Mouse (Mus musculus) left cerebral cortex, adult 9 months (tissue): ENCODE measurements at regions not wholly inside any gene's neighbourhood (a gene's known extent, or its start where the extent isn't known, plus 50 kb on each side); places are given as distances from the start of the nearest gene placed in this dataset.

ENCODE experiments used
- DNase-seq, 2 experiments: peaks; one replicate each; pipeline ENCODE4 v3.0.0; 2022; ENCODE audit warnings: low spot score in 2 of 2

DNA sequence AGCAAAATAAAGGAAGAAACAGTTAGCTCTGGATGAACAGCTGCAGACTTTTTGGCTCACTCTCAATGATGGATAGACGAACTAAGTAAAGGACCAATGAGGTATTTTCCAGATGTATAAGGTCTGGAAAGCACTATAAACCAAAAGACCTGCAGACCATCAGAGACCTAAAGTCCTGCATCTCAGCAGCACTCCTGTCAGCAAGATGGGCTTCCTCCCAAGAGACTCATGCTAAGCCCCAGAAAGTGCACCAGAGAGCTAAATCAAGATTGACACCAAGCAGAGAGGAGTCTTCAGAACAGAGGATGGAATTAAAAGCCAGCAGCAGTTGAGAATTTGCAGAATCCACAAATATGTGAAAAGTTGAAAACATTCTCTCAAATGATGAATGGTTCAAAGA is 425.2 kb upstream of the Kdm8 start:
- no peak for DNase-seq

GRCm38 (mm10) chr7:125024944-125025343 is 419.5 kb upstream of the Kdm8 start:
- DNase-seq = no peak

DNA sequence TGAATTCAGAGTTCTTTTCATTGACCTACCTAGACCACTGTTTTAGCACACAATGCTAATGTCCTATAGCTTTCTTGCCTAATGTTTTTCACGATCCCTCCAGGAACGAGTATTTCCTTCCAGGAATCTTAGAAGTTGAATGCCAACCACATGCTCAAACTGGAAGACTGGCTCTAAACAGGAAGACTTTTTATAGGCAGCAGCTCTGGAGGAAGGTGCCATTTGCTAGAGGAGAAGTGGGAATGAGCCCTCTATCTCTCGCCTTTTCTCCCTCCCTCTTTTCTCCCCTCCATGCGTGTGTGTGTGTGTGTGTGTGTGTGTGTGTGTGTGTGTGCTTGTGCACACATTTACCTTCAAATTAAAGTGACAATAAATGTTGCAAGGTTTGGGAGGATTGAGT is 410.7 kb upstream of the Kdm8 start:
- DNase-seq = no peak

GRCm38 (mm10) chr7:125034196-125034595 is 410.3 kb upstream of the Kdm8 start:
- DNase-seq = no peak

DNA sequence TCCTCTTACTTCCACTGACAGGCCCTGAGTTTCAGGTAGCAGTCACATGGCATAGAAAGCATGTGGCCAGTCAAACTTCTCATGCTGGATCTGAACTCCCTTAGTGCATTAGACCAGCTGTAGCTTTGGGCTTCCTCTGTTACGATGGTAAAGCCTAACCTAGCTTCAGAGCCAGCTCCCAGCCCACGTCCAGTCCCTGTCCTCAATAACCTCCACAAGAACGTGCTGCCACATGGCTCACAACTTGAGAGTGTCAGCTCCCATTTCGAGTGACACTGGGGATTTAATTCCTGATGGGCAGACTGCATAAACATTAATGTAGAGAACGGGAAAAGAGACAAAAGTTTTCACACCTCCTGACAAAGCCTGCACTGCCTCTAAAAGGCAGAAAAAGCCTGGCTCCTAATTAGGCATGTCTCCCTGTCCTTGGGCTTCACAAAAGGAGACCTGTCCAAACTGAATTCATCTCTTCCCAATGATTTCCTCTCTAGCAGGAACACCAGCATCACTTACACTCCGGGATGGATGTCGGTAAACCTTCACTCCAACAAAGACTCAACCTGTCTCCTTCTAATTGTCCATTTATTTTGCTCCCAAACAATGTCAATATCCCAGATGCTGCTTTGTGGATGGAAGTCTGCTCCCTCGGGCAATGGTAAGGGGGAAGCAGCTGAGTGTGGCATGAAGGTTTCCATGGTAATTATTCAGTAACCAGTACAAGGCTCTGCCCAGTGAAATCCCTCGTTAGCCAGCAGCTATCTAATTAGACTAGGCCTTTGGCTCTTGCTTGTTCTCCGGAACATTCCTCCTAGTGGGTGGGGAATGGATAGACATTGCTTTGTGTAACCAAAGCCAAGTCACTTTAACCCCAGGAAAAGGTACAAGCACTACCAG is 408.1 kb upstream of the Kdm8 start:
- no peak for DNase-seq

- no peak for DNase-seq
These were observed 405.6 kb upstream of the Kdm8 start for GRCm38 (mm10) chr7:125038840-125039239.

- DNase-seq = no peak
These were observed 388.4 kb upstream of the Kdm8 start for GRCm38 (mm10) chr7:125055951-125056625.

DNA sequence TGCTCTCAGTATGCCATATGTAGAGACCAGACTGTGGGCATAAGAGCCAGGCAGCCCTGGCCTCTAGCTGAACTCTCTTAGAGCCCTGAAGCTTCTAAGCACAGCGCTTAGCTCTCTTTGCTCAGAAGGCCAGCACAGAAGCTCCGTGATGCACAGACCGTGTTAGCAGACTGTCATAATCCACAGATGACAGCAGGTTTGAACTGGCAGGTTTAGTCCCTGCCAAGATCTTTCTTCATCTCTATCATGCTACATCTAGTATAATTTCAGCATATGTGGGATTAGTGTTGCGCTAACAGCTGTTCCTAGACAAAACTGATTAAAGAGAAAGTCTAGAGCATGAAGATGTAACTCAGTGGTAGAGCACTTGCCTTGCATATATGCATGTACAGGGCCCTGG is 342.0 kb upstream of the Kdm8 start:
- peak; percentile 8 to 12 for DNase-seq

DNA sequence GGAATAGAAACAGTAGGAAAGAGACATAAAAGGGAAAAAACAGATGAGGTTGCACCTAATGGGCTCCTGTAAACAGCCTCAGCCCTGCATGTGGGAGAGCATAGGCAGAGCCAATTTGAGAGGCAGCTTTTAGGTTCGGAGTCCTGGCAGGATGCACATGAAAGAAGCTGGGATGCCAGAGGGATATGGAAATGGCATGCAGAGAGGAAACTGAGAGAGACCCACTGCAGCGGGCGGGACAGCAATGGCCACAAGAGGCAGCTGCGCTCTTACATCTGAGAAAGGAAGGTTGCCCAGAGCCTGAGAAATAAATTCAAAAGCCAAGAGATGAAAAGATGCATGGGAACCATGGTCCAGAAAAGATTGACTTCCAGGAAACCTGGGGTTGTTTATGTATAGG is 340.5 kb upstream of the Kdm8 start:
- no peak for DNase-seq

DNA sequence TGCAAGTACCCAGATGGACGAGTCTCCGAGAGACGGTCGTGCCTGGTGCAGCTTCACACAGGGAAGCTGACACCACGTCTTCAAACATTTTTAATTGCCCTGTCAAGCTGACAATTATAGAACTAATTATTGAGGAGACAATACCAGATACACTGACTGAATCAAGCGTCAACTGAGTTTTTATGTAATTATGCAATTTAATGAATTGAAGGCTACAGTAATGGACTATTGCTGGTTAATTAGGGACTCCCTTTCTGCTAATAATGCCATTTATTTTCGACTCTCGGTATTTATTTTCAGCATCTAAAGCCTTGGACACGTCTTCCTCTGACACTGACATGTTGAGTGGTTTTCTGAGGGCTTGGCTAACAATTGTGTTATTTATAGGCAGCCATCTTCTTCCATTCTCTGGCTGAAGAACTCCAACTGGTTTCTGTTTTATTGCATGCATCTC is 331.6 kb upstream of the Kdm8 start:
- DNase-seq = no peak

GRCm38 (mm10) chr7:125115322-125115996 is 329.0 kb upstream of the Kdm8 start:
- peak in 1 of 2 experiments; percentile 35 for DNase-seq

GRCm38 (mm10) chr7:125117173-125117572 is 327.3 kb upstream of the Kdm8 start:
- peak; percentile 33 to 53 for DNase-seq

DNA sequence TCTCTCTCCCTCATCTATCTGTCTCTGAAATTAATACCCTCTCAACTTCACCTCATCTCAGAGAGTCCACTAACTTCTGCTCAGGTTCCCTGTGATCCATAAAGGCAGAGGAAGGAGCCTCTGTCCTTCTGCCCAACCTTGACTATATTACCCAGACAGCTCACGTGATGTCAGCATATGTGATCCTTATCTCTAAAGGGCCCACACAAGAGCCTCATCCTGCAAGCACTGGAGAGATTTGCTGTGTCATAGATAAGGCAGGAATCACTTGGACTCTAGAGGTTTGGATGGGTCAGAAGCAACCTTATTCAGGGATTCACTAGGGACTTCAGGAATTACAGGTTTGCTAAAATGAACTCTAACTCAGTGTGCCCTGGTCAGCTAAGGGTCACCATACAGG is 315.3 kb upstream of the Kdm8 start:
- no peak for DNase-seq

- no peak for DNase-seq
These were observed 312.5 kb upstream of the Kdm8 start for GRCm38 (mm10) chr7:125131968-125132367.

GRCm38 (mm10) chr7:125138607-125139006 is 305.9 kb upstream of the Kdm8 start:
- DNase-seq = no peak

- no peak for DNase-seq
These were observed 305.3 kb upstream of the Kdm8 start for GRCm38 (mm10) chr7:125139196-125139595.

DNA sequence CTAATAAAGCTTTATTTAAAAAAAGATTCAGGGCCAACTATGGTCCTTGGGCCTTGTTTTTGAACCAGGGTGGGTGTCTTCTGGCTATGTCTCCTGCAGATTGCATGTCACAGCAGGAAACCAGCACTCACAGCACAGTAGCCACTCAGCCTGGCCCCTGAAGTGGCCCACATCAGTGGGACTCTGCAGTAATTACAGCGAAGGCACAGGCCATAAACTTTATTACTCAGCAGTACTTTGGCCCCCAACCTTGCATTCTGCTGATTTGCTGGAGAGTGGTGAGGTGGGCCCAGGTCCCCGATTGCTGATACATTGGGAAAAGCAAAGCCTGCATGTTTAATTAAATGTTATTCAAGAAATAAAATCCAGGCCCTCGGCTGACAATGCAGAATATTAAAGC is 303.6 kb upstream of the Kdm8 start:
- no peak for DNase-seq

DNA sequence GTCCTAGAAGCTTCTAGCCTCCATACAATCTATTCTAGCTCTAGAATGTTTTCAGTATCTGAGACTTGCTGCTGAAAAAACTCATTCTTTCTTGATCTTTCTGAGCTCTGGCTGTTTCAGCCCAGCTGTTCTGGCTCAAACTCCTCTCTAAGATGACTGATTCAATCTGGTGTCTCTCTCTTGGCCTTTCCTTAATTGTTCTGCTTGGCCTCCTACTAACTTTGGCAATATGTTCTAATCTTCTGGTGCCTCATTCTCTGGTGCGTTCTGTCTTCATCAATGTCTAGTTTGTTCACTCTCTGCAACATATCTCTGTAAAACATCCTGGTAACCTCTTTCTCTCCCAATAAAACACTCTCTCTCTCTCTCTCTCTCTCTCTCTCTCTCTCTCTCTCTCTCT is 302.6 kb upstream of the Kdm8 start:
- DNase-seq = no peak

DNA sequence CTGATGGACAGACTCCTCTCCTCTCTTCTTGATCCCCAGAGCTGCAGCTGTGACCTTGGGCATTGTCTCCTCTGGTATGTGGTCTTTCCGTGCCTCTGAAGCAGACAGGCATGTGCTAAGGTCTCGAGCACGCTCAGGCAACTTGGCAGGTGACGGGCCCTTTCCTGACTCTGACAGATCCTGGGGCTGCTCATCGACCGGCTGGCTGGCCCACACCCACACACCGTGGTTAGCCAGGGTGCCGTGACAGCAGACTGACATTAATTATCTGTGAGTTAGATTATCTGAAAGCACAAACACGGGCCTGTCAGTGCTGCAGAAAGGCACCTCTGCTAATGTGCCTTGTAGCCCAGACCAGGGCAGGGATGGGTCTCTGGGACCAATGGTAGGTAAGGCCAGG is 298.5 kb upstream of the Kdm8 start:
- no peak for DNase-seq

GRCm38 (mm10) chr7:125149151-125149550 is 295.3 kb upstream of the Kdm8 start:
- DNase-seq = no peak

DNA sequence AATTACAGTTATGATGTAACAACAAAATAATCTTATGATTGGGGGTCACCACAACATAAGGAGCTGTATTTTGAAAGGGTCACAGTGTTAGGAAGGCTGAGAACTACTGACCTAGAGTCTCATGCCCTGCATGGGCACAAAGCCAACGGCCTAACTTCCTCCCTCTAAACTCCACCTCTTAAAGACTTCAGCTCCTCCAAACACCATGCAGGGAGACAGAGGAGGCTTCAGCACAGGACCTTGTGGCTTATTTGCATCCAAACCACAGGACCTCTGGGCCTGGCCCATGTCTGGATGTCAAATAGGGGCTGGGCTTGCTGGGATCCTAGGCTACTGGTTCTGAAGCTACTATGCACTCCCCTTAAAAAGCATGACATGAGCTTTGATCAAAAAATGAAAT is 294.7 kb upstream of the Kdm8 start:
- DNase-seq = no peak

DNA sequence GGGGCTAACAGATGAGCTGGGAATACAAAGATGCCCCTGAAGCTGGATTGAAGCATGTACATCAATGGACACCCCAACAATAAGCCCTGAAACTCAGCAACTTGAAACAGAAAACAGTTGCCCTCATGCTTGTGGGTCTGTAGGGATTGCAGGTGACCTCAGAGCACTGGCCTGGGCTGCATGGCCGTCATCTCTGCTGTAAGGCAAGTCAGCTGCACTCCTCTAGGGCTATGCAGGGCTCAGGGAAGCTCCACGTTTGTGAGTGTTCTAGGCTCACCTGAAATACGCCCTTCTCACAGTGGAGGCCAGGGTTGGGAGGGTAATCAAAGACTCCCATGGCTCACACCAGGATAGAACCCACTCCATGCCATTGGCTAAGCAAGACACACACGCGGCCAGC is 292.2 kb upstream of the Kdm8 start:
- DNase-seq = no peak

DNA sequence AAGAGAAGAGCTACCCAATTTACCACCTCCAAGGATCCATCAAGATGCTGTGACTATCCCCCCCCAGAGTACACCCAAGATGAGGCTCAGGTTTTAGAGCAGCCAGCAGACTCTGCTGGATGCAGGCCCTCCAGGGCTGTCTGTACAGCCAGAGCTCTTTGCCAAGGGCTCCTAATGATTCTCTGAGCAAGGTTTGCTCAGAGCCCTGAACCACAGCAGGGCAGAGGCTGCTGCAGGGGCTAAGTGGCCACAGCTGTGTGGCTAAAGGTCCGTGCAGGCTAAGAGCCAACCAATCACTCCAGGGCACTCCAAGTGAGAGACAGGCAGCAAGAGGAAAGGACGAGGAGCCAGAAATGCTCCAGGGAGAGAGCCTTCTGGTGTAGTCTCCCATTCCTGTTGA is 289.2 kb upstream of the Kdm8 start:
- DNase-seq = no peak
